Mouse (Mus musculus) liver, embryonic 11.5 days (tissue): ENCODE data around the gene Sgce. TPM values are rescaled to one million over a fixed set of nuclear protein-coding genes. Genes with fewer than 3 reads are reported as not detected.
A peak's percentile ranks its signal among the peaks of the same experiment; 100 is the strongest.

Experiments used
- ATAC-seq: fragments of 200-750 bp; cut with Nextera tagmentation; replicated peaks from 2 replicates; pipeline ENCODE4 v1.8.0; 2017; ENCODE audit warnings: moderate number of reproducible peaks, mild to moderate bottlenecking, moderate TSS enrichment, moderate library complexity; ENCODE audit not compliant: low FRiP score
- DNase-seq: peaks from one replicate; pipeline ENCODE4 v3.0.0-alpha.2; 2017; ENCODE audit warnings: low spot score
- H3K27ac ChIP-seq: fragments of 300-500 bp; sonication (generic); 2 replicates; pipeline ENCODE4 v1.5.1; 2014; ENCODE audit warnings: mild to moderate bottlenecking, low read depth, low read length, control low read depth
- H3K27me3 ChIP-seq: fragments of 300-500 bp; sonication (generic); replicated peaks from 2 replicates; pipeline ENCODE4 v1.6.1; 2014; ENCODE audit warnings: low read length, mixed read lengths; ENCODE audit not compliant: control insufficient read depth, insufficient read depth
- H3K36me3 ChIP-seq: fragments of 300-500 bp; sonication (generic); 2 replicates; pipeline ENCODE4 v1.6.1; 2014; ENCODE audit warnings: mild to moderate bottlenecking, low read length, moderate library complexity, mixed read lengths; ENCODE audit not compliant: control insufficient read depth, insufficient read depth
- H3K4me1 ChIP-seq: fragments of 300-500 bp; sonication (generic); replicated peaks from 2 replicates; pipeline ENCODE4 v1.6.1; 2014; ENCODE audit warnings: low read length, mixed read lengths; ENCODE audit not compliant: control insufficient read depth, insufficient read depth
- H3K4me2 ChIP-seq: fragments of 300-500 bp; sonication (generic); 2 replicates; pipeline ENCODE4 v1.6.1; 2014; ENCODE audit warnings: mild to moderate bottlenecking, control low read depth, moderate library complexity
- H3K4me3 ChIP-seq: fragments of 300-500 bp; sonication (generic); 2 replicates; pipeline ENCODE4 v1.5.1; 2014; ENCODE audit warnings: low read depth, low read length, control low read depth
- H3K9ac ChIP-seq: fragments of 300-500 bp; sonication (generic); 2 replicates; pipeline ENCODE4 v1.6.1; 2014; ENCODE audit warnings: low read depth, low read length, control low read depth
- H3K9me3 ChIP-seq: fragments of 300-500 bp; sonication (generic); 2 replicates; pipeline ENCODE4 v1.6.1; 2016; ENCODE audit warnings: low read length, inconsistent platforms, mixed read lengths; ENCODE audit not compliant: control insufficient read depth
- WGBS: fragments of 180-500 bp; shearing (Covaris S2); extraction: QIAGEN DNeasy Blood & Tissue Kit; methylation state at CpG from one replicate; pipeline ENCODE4 v1.1.7; 2014; 5-methylcytosine and 5-hydroxymethylcytosine counted together
- polyA plus RNA-seq: library from polyadenylated mRNA; unstranded; fragments of >200 nt; fragmentation: Nextera tagmentation; extraction: Ambion mirVana; gene quantifications from 2 replicates; pipeline ENCODE4 v1.2.1, GENCODE M21; 2014

The Sgce gene
- polyA plus RNA-seq, 1 experiment from 2014 or later = 24.0 TPM

DNA sequence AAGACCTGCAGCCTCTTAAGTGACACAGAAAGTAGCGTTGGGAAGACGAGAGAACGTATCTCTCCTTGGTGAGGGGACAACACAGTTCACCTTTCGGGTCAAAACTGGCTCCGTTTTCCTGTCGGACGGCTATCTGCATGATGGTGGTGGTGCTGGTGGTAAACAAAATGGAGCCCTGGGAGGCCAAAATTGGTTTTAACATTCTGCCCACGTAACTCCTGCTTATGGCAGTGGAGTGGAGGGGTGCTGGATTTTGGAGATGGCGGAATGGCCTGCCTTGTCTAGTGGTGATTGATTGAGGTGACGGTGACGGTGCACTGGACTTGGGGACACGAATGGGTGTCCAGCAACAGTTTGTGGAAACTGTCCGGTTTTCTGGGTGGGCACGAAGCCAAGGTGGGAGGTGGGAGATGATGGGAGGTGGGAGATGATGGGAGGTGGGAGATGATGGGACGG, 1.5 kb upstream of the Sgce start:
- DNase-seq (peak; percentile 55), ATAC-seq (peak; percentile 16)
- Histone ChIP-seq H3K9ac (peak overlapping the region; percentile 48), H3K4me2 (peak overlapping the region; percentile 68), H3K36me3 (no peaks in the 10 kb centered on the region), H3K4me1 (no peaks in the 10 kb centered on the region; the same call in 1 of the 2 replicates), H3K27me3 (no peaks in the 10 kb centered on the region), H3K9me3 (peaks cover 9% of the 10 kb centered on the region; the same call in 1 of the 2 replicates), H3K4me3 (peak overlapping the region; percentile 53), H3K27ac (peak overlapping the region; percentile 76)
- WGBS = 48% methylated on average over 15 of the region's 15 CpGs

DNA sequence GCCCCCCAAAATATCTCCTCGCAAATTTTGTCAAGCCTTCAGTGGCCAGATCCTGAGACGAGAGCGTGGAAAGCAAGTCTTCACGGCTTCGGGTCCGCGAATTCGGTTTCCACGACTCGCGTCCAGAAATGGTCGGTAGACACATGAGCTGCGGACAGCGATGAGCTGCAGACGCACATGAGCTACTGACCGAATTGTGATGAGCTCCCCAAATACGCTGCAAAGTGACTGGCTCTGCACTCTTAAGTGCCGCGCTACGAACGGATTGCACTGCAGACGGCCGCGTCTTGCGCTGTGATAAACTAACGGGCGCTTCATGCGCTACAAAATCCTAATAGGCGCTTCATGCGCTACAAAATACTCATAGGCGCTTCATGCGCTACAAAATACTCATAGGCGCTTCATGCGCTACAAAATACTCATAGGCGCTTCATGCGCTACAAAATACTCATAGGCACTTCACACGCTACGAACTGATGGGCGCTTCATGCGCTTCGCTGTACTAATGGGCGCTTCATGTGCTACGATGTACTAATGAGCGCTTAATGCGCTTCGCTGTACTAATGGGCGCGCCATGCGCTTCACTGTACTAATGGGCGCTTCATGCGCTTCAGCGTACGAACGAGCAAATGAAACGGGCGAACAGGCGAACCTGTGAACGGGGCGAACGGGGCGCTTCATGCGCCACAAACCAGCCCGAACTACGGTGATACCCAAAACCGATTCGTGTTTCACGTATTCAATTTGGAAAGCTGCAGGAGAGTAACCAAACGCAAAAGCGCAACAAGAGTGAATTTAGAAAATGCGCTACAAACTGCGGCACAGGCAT, 884 bp upstream of the Sgce start:
- H3K4me3 ChIP-seq = peak overlapping the region; percentile 53
- H3K4me2 ChIP-seq = peak overlapping the region; percentile 68
- peaks cover 2% of the 10 kb centered on the region; the same call in 1 of the 2 replicates for H3K4me1 ChIP-seq
- peak overlapping the region; percentile 76 for H3K27ac ChIP-seq
- DNase-seq (no peak), ATAC-seq (peak; percentile 48)
- H3K9ac ChIP-seq = peak overlapping the region; percentile 48
- 49% methylated on average over 71 of the region's 71 CpGs for WGBS
- H3K36me3 ChIP-seq = no peaks in the 10 kb centered on the region
- peaks cover 9% of the 10 kb centered on the region; the same call in 1 of the 2 replicates for H3K9me3 ChIP-seq
- H3K27me3 ChIP-seq = no peaks in the 10 kb centered on the region

- Histone ChIP-seq H3K9me3 (peaks cover 9% of the 10 kb centered on the region; the same call in 1 of the 2 replicates), H3K27ac (0 out of 2 replicates have a peak overlapping the region, but pooled peaks have one; percentile 10), H3K4me3 (peak overlapping the region; percentile 53), H3K9ac (peak overlapping the region; percentile 34), H3K36me3 (no peaks in the 10 kb centered on the region), H3K4me2 (peak overlapping the region; percentile 68), H3K27me3 (no peaks in the 10 kb centered on the region), H3K4me1 (peaks cover 5% of the 10 kb centered on the region; the same call in 1 of the 2 replicates)
- DNase-seq (no peak), ATAC-seq (no peak)
- WGBS = 52% methylated on average over 21 of the region's 22 CpGs
These were observed 841 bp downstream of the Sgce start for GRCm38 (mm10) chr6:4746036-4746695.

DNA sequence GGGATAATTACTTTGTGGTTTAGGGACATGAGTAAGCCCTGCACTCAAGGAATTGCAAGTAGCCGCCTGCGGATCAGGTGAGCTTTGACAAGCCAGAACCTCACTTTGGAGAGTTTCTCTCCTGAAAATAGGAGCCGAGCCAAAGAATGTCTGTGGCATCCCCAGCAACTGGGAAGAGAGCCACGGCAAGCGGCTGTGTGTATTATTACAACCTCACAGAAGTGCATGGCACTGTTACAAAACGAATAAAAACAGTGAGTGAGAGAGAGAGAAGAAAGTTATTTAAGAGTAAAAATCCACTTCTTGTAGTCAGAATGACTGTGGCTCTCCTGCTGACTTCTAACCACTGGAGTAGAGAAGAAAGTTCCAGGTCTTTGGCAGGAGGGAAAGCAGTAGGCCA, 6.5 kb downstream of the Sgce start:
- peaks cover 15% of the 10 kb centered on the region for H3K4me1 ChIP-seq
- no peak overlapping the region for H3K9ac ChIP-seq
- H3K27me3 ChIP-seq = no peaks in the 10 kb centered on the region
- no peaks in the 10 kb centered on the region for H3K36me3 ChIP-seq
- 49% methylated on average over 6 of the region's 6 CpGs for WGBS
- H3K27ac ChIP-seq = no peak overlapping the region
- H3K4me3 ChIP-seq = no peak overlapping the region
- H3K4me2 ChIP-seq = no peak overlapping the region
- H3K9me3 ChIP-seq = no peaks in the 10 kb centered on the region
- ATAC-seq (no peak), DNase-seq (no peak)

GRCm38 (mm10) chr6:4739522-4740355, 7.3 kb downstream of the Sgce start:
- Histone ChIP-seq H3K9ac (no peak overlapping the region), H3K27me3 (no peaks in the 10 kb centered on the region), H3K4me3 (no peak overlapping the region), H3K4me1 (peaks cover 15% of the 10 kb centered on the region), H3K4me2 (no peak overlapping the region), H3K9me3 (no peaks in the 10 kb centered on the region), H3K36me3 (no peaks in the 10 kb centered on the region), H3K27ac (no peak overlapping the region)
- DNase-seq = no peak
- no peak for ATAC-seq
- WGBS = 23% methylated on average over 13 of the region's 13 CpGs

DNA sequence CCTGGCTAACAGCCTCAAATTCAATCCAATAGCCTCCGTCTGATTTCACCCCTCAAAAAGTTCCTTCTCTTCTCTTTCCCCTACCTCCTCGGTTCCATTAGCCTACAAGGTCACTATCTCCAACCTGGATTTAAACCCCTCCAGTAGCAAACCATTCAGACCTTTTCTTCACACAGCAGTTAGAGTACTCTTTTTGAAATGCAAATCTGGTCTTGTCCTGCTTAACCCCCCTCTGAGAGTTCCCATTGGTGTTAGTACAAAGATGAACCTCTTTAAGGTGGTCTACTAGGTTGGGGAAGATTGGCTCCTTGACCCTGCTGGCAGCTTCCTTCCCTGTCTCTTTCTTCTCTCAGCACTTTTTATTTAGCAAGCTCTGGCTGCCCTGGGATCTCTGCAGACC, 8.3 kb downstream of the Sgce start:
- ATAC-seq (no peak), DNase-seq (no peak)
- H3K9me3 ChIP-seq = no peaks in the 10 kb centered on the region
- H3K27ac ChIP-seq = no peak overlapping the region
- H3K36me3 ChIP-seq = no peaks in the 10 kb centered on the region
- peaks cover 15% of the 10 kb centered on the region for H3K4me1 ChIP-seq
- H3K4me3 ChIP-seq = no peak overlapping the region
- no peaks in the 10 kb centered on the region for H3K27me3 ChIP-seq
- no peak overlapping the region for H3K9ac ChIP-seq
- no peak overlapping the region for H3K4me2 ChIP-seq
- WGBS = 36% methylated on average over 2 of the region's 2 CpGs

GRCm38 (mm10) chr6:4738034-4738629, 8.9 kb downstream of the Sgce start:
- H3K27ac ChIP-seq = no peak overlapping the region
- no peak for ATAC-seq
- H3K9ac ChIP-seq = no peak overlapping the region
- no peaks in the 10 kb centered on the region for H3K9me3 ChIP-seq
- no peaks in the 10 kb centered on the region for H3K27me3 ChIP-seq
- H3K4me2 ChIP-seq = no peak overlapping the region
- H3K4me3 ChIP-seq = no peak overlapping the region
- DNase-seq = no peak
- peaks cover 16% of the 10 kb centered on the region for H3K4me1 ChIP-seq
- 57% methylated on average over 11 of the region's 11 CpGs for WGBS
- H3K36me3 ChIP-seq = no peaks in the 10 kb centered on the region

DNA sequence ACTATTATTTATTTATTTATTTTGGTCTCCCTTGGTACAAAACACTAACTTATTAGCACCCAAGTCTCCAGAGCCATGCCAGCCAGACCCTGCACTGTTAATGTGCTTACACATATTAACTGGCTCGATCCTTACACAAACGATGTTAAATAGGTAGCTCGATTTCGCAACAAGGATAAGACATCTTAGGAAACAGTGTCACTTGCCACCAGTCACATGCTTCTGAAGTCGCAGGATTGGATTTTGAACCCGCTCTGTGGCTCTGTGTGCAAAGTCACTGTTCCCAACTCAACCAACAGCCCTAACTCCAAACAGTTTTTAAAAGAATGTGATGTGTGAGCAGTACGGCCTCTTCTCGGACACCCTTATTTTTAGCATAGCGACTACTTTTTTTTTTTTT, 10.6 kb downstream of the Sgce start:
- Histone ChIP-seq H3K9ac (no peak overlapping the region), H3K4me1 (peaks cover 16% of the 10 kb centered on the region), H3K9me3 (no peaks in the 10 kb centered on the region), H3K4me3 (no peak overlapping the region), H3K27me3 (no peaks in the 10 kb centered on the region), H3K36me3 (no peaks in the 10 kb centered on the region), H3K27ac (no peak overlapping the region), H3K4me2 (no peak overlapping the region)
- ATAC-seq (no peak), DNase-seq (no peak)
- WGBS = 74% methylated on average over 9 of the region's 9 CpGs
